Mouse (Mus musculus) kidney, adult 2 months (tissue): ENCODE measurements around the gene Nagpa.

ENCODE experiments used
- CTCF ChIP-seq: fragments of 200-500 bp; conservative IDR thresholded peaks from 2 replicates; pipeline ENCODE4 v1.5.1; 2011; ENCODE audit warnings: low read depth, mild to moderate bottlenecking, control low read depth, low read length, moderate library complexity, mixed read lengths; ENCODE audit not compliant: insufficient read depth, insufficient read length
- POLR2A ChIP-seq: fragments of 200-500 bp; IDR thresholded peaks from one replicate; pipeline ENCODE4 v1.6.1; 2011; ENCODE audit warnings: low read depth, low read length, control low read depth

GRCm38 (mm10) chr16:5168829-5169228 lies 35.0 kb downstream of the Nagpa start:
- no peak for TF ChIP-seq CTCF
- no peak for TF ChIP-seq POLR2A
